Mouse (Mus musculus) cerebellum, postnatal 14 days (tissue): Measurements from ENCODE around the gene Supt6.
A peak's percentile ranks its signal among the peaks of the same experiment; 100 is the strongest.

Experiments
- DNase-seq, 2 experiments: peaks; one replicate each; pipeline ENCODE4 v3.0.0; 2021; ENCODE audit warnings: mixed read lengths in 2 of 2

Gene Supt6

GRCm38 (mm10) chr11:78245627-78246317, at the start of gene Supt6, which contains the start of gene Sdf2:
Gene Supt6 (minus strand): TSS chr11:78245987.
Gene Sdf2 (plus strand): TSS chr11:78245746.
- DNase-seq, result peak; percentile 86 to 87

GRCm38 (mm10) chr11:78294585-78294984, 48.8 kb upstream of the Supt6 start:
- no peak for DNase-seq

GRCm38 (mm10) chr11:78290654-78291053, 44.9 kb upstream of the Supt6 start, which contains the start of gene BC030499:
Gene BC030499 (plus strand): TSS chr11:78290841.
- DNase-seq, result no peak

- DNase-seq, result no peak
These were observed 43.5 kb upstream of the Supt6 start for GRCm38 (mm10) chr11:78289146-78289763.

DNA sequence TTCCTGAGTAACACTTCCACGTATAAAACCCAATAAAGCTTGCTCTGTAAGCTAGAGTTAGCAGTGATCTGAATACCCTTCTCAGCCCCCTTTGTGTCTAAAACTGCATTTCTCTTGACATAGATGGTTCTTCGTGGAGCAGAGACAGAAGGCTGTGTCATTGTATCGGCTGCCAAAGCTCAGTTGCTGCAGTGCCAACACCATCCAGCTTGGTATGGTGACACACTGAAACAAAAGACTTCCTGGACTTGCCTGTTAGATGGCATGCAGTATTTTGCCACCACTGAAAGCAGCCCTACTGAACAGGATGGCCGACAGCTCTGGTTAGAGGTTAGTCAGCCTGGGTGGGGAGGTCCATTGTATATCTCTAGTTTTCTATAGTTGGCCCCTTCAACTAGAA, 33.8 kb upstream of the Supt6 start:
- DNase-seq, result no peak

DNA sequence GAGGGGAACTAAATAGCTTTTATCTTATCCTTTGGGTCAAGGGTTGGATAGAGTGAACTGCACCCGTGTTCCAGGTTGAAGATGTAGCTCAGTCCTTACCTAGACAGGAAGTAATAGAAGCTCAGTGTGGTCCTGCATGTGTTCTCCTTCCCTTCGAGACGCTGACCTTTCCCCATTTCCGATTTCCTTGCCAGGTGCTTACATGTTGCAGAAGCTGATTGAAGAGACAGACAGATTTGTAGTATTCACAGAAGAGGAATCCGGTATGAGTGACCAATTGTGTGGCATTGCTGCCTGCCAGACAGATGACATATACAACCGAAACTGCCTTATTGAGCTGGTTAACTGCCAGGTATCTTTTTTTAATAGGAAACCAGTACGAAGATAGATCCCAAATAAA, 33.1 kb upstream of the Supt6 start:
- DNase-seq, result no peak

DNA sequence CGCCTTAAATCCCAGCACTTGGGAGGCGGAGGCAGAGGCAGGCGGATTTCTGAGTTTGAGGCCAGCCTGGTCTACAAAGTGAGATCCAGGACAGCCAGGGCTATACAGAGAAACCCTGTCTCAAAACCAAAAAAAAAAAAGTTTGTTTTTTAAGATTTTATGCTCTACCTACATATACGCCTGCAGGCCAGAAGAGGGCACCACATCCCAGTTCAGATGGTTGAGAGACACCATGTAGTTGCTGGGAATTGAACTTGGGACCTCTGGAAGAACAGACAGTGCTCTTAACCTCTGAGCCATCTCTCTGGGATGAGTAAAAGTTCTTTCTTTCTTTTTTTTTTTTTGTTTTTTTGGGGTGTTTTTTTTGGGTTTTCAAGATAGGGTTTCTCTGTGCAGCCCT, 30.4 kb upstream of the Supt6 start:
- DNase-seq, result peak in 1 of 2 experiments; percentile 20

DNA sequence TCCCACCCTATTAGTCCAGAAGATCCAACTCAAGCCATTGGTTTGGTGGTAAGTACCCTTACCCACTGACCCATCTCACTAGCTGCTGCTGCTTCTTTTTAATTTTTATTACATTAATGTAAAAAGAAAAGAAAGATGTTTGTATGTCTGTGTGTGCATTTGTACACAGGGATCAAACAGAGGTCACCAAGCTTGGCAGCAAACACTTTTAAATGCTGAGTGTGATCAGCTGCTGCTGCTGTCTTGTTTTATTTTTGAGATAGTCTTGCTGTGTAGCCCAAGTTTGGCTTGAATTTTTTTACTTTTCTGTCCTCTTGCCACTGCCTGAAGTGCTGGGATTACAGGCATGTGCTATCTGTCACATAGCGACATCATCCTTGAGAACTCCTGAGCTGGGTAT, 29.8 kb upstream of the Supt6 start:
- DNase-seq, result no peak

DNA sequence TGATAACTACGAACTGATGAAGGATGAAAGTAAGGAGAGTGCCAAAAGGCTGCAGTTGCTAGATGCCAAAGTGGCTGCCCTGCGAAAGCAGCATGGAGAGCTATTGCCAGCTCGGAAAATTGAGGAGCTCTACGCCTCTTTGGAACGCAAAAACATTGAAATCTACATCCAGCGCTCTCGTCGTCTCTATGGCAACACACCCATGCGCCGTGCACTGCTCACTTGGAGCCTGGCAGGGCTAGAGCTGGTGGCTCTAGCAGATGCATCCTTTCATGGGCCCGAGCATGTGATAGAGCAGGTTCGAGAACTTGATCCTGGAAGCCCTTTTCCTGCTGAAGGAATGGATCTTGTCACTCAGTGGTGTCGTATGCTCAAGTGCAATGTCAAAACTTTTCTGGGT, 26.2 kb upstream of the Supt6 start:
- no peak for DNase-seq

DNA sequence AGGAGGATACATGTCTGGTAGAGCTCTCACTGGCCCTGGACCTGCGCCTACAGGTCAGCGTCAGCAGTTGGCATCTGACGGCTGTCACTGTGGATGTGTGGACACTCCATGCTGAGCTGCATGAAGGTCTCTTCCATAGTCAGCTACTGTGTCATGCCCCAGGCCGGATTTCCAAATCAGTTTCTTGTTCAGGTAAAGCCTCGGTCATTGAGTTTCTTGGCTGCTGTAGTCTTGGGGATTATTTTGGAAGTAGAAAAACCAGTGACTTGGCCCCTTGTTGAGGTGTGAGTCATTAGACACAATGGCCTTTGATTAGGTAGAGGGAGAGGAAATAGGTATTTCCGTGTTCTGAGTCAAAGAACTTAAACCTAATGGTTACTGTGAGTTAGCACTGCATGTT, 19.8 kb upstream of the Supt6 start:
- DNase-seq, result no peak

GRCm38 (mm10) chr11:78262550-78262949, 16.8 kb upstream of the Supt6 start:
- DNase-seq, result peak; percentile 67 to 73

- peak; percentile 96 for DNase-seq
These were observed 15.9 kb upstream of the Supt6 start, which contains the start of gene 2610507B11Rik for GRCm38 (mm10) chr11:78261380-78262352. Gene 2610507B11Rik (plus strand): TSS chr11:78261752.

GRCm38 (mm10) chr11:78260489-78261258, 14.9 kb upstream of the Supt6 start:
- no peak for DNase-seq

GRCm38 (mm10) chr11:78256618-78257017, 10.8 kb upstream of the Supt6 start:
- DNase-seq, result no peak

DNA sequence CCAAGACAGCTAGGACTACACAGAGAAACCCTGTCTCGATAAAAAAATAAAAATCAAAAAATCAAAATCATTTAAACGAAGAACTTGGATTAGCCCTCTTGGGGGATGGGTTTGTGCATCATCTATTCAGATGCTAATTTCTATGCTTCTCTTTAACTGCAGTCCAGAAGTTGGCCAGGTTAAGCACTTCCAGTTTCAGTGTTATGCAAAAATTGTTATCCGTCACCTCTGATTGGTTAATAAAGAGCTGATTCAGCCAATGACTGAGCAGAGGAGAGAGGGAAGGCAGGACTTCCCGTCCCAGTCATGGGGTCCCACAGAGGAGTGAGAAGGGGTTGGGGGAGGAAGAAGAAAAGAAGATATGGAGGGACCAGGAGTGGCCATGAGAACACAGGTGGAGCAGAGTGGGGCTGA, 1.9 kb upstream of the Supt6 start:
- DNase-seq, result no peak

DNA sequence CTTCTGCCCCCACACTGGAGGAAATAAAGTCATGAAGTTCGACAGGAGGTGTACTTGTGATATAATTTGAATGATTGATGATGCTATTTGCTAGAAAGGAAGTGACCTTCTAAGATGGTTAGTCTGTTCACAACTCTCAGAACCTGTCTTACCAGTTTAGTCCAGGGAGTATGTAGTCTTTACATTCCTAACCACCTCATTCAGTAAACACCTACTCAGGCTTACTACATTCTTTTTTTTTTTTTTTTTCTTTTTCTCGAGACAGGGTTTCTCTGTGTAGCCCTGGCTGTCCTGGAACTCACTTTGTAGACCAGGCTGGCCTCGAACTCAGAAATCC, 1.2 kb upstream of the Supt6 start:
- DNase-seq, result no peak

DNA sequence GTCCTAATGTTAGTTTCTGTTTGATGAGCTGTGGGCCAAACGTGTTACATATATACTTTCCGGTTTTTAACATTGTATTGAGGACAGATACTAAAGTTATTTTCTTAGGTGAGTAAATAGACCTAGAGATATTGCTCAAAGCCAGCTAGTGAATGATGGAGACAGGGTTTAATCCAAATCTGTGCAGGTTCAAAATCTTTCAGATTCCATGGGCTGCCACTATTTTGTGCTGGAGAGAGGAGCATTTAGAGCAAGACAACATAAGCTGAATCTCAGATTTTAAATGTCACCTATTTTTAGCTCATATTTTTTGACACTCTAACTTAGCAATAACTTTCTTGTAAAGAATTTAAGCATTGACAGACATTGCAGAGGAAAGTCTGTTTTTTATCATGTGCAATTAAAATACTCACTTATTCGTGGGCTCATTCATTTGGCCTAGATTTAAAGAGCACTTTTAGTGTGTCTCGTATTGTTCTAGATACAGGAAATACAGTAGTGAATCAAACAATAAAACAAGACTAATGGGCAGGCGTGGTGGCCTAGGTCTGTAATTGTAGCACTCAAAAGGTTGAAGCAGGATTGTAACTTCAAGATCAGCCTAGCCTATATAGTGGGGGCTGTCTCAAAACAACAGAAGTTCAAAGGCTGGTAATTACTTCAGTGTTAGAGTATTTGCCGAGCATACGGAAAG, 678 bp upstream of the Supt6 start:
- DNase-seq, result no peak

DNA sequence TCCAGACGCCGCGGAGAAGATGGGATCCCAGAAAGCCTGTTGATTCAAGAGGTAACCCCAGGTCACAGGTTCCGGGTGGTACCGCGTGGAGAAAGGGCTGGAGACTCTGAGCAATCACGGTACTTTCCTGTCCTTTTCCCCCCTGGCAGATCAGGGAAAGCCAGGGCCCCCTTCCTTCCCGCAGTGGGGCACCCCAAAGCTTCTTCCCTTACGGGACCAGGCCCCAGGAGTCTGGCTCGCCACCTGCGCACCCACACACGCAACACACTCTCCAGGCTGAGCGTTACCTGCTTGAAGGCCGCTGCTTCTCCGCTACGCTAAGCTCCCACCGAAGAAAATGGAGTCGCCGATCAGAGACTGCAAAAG, 543 bp downstream of the Supt6 start:
- no peak for DNase-seq

DNA sequence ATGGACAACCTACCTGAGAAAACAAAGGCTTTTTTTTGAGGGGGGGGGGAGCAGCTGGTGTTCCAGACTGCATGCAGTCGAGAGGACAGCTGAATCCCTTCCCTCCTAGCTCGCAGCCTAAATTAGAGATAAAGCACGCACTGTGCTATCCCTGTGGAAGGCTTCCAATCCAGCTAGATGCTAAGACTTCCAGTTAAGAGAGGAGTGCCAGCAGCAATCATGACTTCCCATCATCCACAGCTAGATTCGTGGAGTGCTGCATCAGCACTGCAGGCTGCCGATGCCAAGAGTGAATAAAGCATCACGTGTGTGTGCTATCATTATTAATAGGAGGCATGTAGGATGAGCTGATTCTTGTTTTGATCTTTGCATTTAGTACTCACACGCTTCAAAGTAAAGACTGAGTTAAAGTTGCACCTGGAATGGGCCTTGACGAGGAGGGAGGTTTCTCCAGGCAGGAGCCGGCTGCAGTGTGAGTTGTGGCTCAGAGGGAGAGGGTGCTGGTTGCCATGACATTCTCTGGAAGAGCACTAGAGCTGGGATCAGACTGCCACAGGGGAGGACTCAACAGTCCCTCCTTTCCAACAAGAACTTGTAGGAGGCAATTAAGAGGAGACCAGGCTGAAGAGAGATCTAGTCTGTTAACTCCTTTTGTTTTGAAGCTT, 5.5 kb downstream of the Supt6 start:
- DNase-seq, result no peak

DNA sequence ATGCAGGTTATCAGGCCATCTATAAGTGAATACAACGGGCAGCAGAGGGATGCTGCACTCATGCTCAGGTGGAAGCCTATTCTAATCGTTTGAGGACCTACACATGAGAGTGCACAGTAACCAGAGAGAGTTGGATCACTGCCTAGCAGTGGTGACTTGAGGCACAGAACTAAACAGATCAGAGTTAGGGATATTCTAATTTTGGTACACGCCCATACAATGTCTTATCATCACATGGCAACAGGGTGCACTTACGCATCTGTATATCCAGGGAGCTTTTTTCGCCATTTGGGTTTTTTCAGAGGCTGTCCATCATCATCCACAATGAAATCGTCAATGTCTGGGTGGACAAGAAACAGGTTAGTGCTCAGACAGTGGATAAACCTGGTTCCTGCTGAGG, 14.3 kb downstream of the Supt6 start:
- no peak for DNase-seq

- no peak for DNase-seq
These were observed 22.2 kb downstream of the Supt6 start for GRCm38 (mm10) chr11:78223586-78223985.
